ENCODE assay signal across 21 mouse cellular contexts in genomic region chr14:19991861-19992260, GRCm38 (mm10). TPM values are rescaled to one million over a fixed set of nuclear protein-coding genes. Genes with fewer than 3 reads are reported as not detected.
A peak's percentile ranks its signal among the peaks of the same experiment; 100 is the strongest.
DNase-seq lines count a peak whose midpoint lies in the region; ATAC-seq lines count a peak whose summit lies in the region.
"Had no signal": no experiment of that assay in that cellular context is flagged by ENCODE, and none has a peak within 500 bp of the region (broad histone marks: within the 10 kb centered on the region; RNA-seq: fewer than 3 reads in every experiment).

No protein-coding gene starts in this region.

- no peaks in the 10 kb centered on the region for H3K36me3 ChIP-seq in hindbrain, embryonic 11.5 days (ENCODE audit: control insufficient read depth, insufficient read depth, low read length)
- H3K36me3 ChIP-seq in hindbrain, embryonic 14.5 days (replicated peaks; ENCODE audit: control insufficient read depth, insufficient read depth), result no peaks in the 10 kb centered on the region
- H3K36me3 ChIP-seq in hindbrain, embryonic 13.5 days, result no peaks in the 10 kb centered on the region
- H3K36me3 ChIP-seq: embryonic facial prominence, embryonic 15.5 days; neural tube, embryonic 12.5 days had no signal

- 31% methylated on average over 3 of the region's 3 CpGs for WGBS in hindbrain, embryonic 11.5 days
- WGBS in hindbrain, embryonic 14.5 days, result 28% methylated on average over 3 of the region's 3 CpGs
- 39% methylated on average over 3 of the region's 3 CpGs for WGBS in hindbrain, embryonic 13.5 days

- H3K4me2 ChIP-seq in hindbrain, embryonic 11.5 days (replicated peaks; ENCODE audit: low read depth, low read length), result no peak overlapping the region
- H3K4me2 ChIP-seq in hindbrain, embryonic 14.5 days (replicated peaks), result no peak overlapping the region
- H3K4me2 ChIP-seq in hindbrain, embryonic 13.5 days, result no peak overlapping the region
- H3K4me2 ChIP-seq: embryonic facial prominence, embryonic 15.5 days; neural tube, embryonic 12.5 days had no signal

- H3K27me3 ChIP-seq in hindbrain, embryonic 11.5 days (ENCODE audit: control insufficient read depth, insufficient read depth, low read length), result no peaks in the 10 kb centered on the region
- no peaks in the 10 kb centered on the region for H3K27me3 ChIP-seq in hindbrain, embryonic 14.5 days (ENCODE audit: control insufficient read depth, insufficient read depth, low read length)
- no peaks in the 10 kb centered on the region for H3K27me3 ChIP-seq in hindbrain, embryonic 13.5 days
- H3K27me3 ChIP-seq: embryonic facial prominence, embryonic 15.5 days; neural tube, embryonic 12.5 days had no signal

- no peaks in the 10 kb centered on the region for H3K9me3 ChIP-seq in hindbrain, embryonic 11.5 days (ENCODE audit: control insufficient read depth, low read length)
- no peaks in the 10 kb centered on the region for H3K9me3 ChIP-seq in hindbrain, embryonic 14.5 days (ENCODE audit: control insufficient read depth, low read length)
- H3K9me3 ChIP-seq in hindbrain, embryonic 13.5 days, result no peaks in the 10 kb centered on the region
- H3K9me3 ChIP-seq: embryonic facial prominence, embryonic 15.5 days; neural tube, embryonic 12.5 days had no signal

- ATAC-seq in hindbrain, embryonic 11.5 days (ENCODE audit: low FRiP score), result peak; percentile 30; the same call in 1 of the 2 replicates
- ATAC-seq in hindbrain, embryonic 14.5 days (ENCODE audit: low FRiP score), result no peak
- ATAC-seq in hindbrain, embryonic 13.5 days (ENCODE audit: low FRiP score), result no peak

- DNase-seq in embryo, embryonic 10 days (ENCODE audit: low spot score), result peak; percentile 63
- DNase-seq in embryo, embryonic 9.5 days (ENCODE audit: extremely low spot score), result no peak
- DNase-seq in hindbrain, embryonic 11.5 days (ENCODE audit: low spot score), result peak; percentile 42
- DNase-seq in hindbrain, embryonic 14.5 days (ENCODE audit: low spot score), result no peak
- peak; percentile 56 for DNase-seq in embryo, embryonic 10.5 days (ENCODE audit: low spot score)
- DNase-seq in layer of hippocampus, adult 11-12 months (ENCODE audit: low spot score), result no peak
- no peak for DNase-seq in right cerebral cortex, postnatal 10 days (ENCODE audit: low spot score in 2 of 2)
- DNase-seq: adrenal gland, postnatal 25 days; cerebellum, adult 2 months; gastrocnemius, postnatal 36 days; heart, postnatal 10 days; kidney, adult 2 months; kidney, postnatal 10 days; left cerebral cortex, postnatal 4 days; liver; lung, postnatal 10 days; thymus, postnatal 14 days had no signal

- no peaks in the 10 kb centered on the region for H3K4me1 ChIP-seq in hindbrain, embryonic 11.5 days (replicated peaks; ENCODE audit: control insufficient read depth, insufficient read depth, low read length)
- peaks cover 10% of the 10 kb centered on the region; the same call in 1 of the 2 replicates for H3K4me1 ChIP-seq in hindbrain, embryonic 14.5 days (replicated peaks; ENCODE audit: control insufficient read depth, insufficient read depth, low read length)
- H3K4me1 ChIP-seq in hindbrain, embryonic 13.5 days (replicated peaks), result peaks cover 13% of the 10 kb centered on the region

- no peak overlapping the region for H3K4me3 ChIP-seq in hindbrain, embryonic 11.5 days (ENCODE audit: low read depth, low read length)
- no peak overlapping the region for H3K4me3 ChIP-seq in hindbrain, embryonic 14.5 days (replicated peaks; ENCODE audit: low read length)
- H3K4me3 ChIP-seq in hindbrain, embryonic 13.5 days, result no peak overlapping the region
- H3K4me3 ChIP-seq: embryonic facial prominence, embryonic 15.5 days; left cerebral cortex, adult 2 months; neural tube, embryonic 12.5 days had no signal

- no peak overlapping the region for H3K9ac ChIP-seq in hindbrain, embryonic 11.5 days (ENCODE audit: low read depth, low read length)
- no peak overlapping the region for H3K9ac ChIP-seq in hindbrain, embryonic 14.5 days
- H3K9ac ChIP-seq in hindbrain, embryonic 13.5 days, result no peak overlapping the region
- H3K9ac ChIP-seq: embryonic facial prominence, embryonic 15.5 days; neural tube, embryonic 12.5 days had no signal

- peak overlapping the region; percentile 27; the same call in 1 of the 2 replicates for H3K27ac ChIP-seq in hindbrain, embryonic 11.5 days (ENCODE audit: low read depth, low read length)
- no peak overlapping the region for H3K27ac ChIP-seq in hindbrain, embryonic 14.5 days
- H3K27ac ChIP-seq in hindbrain, embryonic 13.5 days, result 0 out of 2 replicates have a peak overlapping the region, but pooled peaks have one; percentile 23
- H3K27ac ChIP-seq: embryonic facial prominence, embryonic 15.5 days; left cerebral cortex, adult 2 months; neural tube, embryonic 12.5 days had no signal

RNA-seq across cellular contexts. Expression of gene Gng2, which starts 14.4 kb away (rescaled TPM):
- 164 and 201 TPM in 2 replicates for polyA plus RNA-seq in hindbrain, embryonic 11.5 days (2014; fragmentation: Nextera tagmentation; extraction: Ambion mirVana)
- polyA plus RNA-seq in hindbrain, embryonic 14.5 days (2014; fragmentation: Nextera tagmentation; extraction: Ambion mirVana), result 362 and 393 TPM in 2 replicates
- 374 and 390 TPM in 2 replicates for polyA plus RNA-seq in hindbrain, embryonic 13.5 days (2015; fragmentation: Nextera tagmentation; extraction: Ambion mirVana)

Comparison
In these comparisons a context has a peak if more than half of its experiments do, and no peak if none do; other contexts are left out.
1. DNase-seq: peak in embryo, embryonic 10 days (single experiment), hindbrain, embryonic 11.5 days (single experiment) and embryo, embryonic 10.5 days (single experiment); none in embryo, embryonic 9.5 days (single experiment), hindbrain, embryonic 14.5 days (single experiment), layer of hippocampus, adult 11-12 months (single experiment) and right cerebral cortex, postnatal 10 days (0 of 2).